Mouse (Mus musculus) hindbrain, embryonic 15.5 days (tissue): ENCODE measurements around the gene Sept1. TPM values are rescaled to one million over a fixed set of nuclear protein-coding genes. Genes with fewer than 3 reads are reported as not detected.

ENCODE experiments used
- ATAC-seq: fragments of 200-750 bp; cut with Nextera tagmentation; 2 replicates; pipeline ENCODE4 v1.8.0; 2017; ENCODE audit warnings: low read depth, moderate number of reproducible peaks, moderate TSS enrichment; ENCODE audit not compliant: low FRiP score
- H3K27ac ChIP-seq: fragments of 300-500 bp; sonication (generic); replicated peaks from 2 replicates; pipeline ENCODE4 v1.5.1; 2015; ENCODE audit warnings: mild to moderate bottlenecking, inconsistent platforms
- H3K27me3 ChIP-seq: fragments of 300-500 bp; sonication (generic); 2 replicates; pipeline ENCODE4 v1.6.1; 2015; ENCODE audit warnings: control low read depth, inconsistent platforms
- H3K36me3 ChIP-seq: fragments of 300-500 bp; sonication (generic); 2 replicates; pipeline ENCODE4 v1.6.1; 2015; ENCODE audit warnings: control low read depth, inconsistent platforms
- H3K4me1 ChIP-seq: fragments of 300-500 bp; sonication (generic); replicated peaks from 2 replicates; pipeline ENCODE4 v1.6.1; 2015; ENCODE audit warnings: control low read depth, inconsistent platforms
- H3K4me2 ChIP-seq: fragments of 300-500 bp; sonication (generic); 2 replicates; pipeline ENCODE4 v1.6.1; 2015; ENCODE audit warnings: moderate library complexity, mild to moderate bottlenecking, inconsistent platforms
- H3K4me3 ChIP-seq: fragments of 300-500 bp; sonication (generic); 2 replicates; pipeline ENCODE4 v1.5.1; 2015; ENCODE audit warnings: mild to moderate bottlenecking, inconsistent platforms
- H3K9ac ChIP-seq: fragments of 300-500 bp; sonication (generic); 2 replicates; pipeline ENCODE4 v1.6.1; 2015; ENCODE audit warnings: inconsistent platforms
- H3K9me3 ChIP-seq: fragments of 300-500 bp; sonication (generic); 2 replicates; pipeline ENCODE4 v1.6.1; 2016; ENCODE audit warnings: control low read depth, inconsistent platforms
- WGBS: fragments of 180-500 bp; shearing (Covaris S2); methylation state at CpG from one replicate; pipeline ENCODE4 v1.1.7; 2015; 5-methylcytosine and 5-hydroxymethylcytosine counted together
- polyA plus RNA-seq: library from polyadenylated mRNA; unstranded; fragments of >200 nt; fragmentation: Nextera tagmentation; extraction: Ambion mirVana; gene quantifications from 2 replicates; pipeline ENCODE4 v1.2.1, GENCODE M21; 2015

Sept1 gene
- polyA plus RNA-seq, 1 experiment from 2014 or later, result 19.3 TPM

DNA sequence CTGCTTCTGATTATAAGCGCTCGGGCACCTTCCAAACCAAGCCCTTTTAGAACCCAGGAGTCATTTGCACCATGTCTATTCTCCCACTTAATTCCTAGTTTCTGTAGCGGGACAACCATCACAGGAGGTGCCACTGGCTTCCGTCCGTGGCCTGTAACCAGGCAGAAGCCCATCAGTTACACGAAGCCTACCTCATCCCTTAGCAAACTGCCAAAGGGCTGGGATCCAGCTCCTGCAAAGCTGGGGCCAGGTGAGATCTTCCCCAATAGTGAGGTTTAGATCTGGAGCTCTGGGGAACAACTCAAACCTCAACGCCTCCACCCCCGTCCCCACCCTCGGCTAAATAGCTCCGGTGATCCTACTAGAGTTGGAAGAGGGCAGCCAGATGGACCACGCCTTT, 36.4 kb downstream of the Sept1 start:
- peak overlapping the region; percentile 88 for H3K4me2 ChIP-seq
- peak overlapping the region; percentile 88 for H3K27ac ChIP-seq
- no peak for ATAC-seq
- no peaks in the 10 kb centered on the region for H3K9me3 ChIP-seq
- WGBS, result 57% methylated on average over 11 of the region's 11 CpGs
- H3K36me3 ChIP-seq, result peaks cover 71% of the 10 kb centered on the region
- H3K4me1 ChIP-seq, result peaks cover 32% of the 10 kb centered on the region
- no peaks in the 10 kb centered on the region for H3K27me3 ChIP-seq
- peak overlapping the region; percentile 66 for H3K9ac ChIP-seq
- H3K4me3 ChIP-seq, result peak overlapping the region; percentile 80

DNA sequence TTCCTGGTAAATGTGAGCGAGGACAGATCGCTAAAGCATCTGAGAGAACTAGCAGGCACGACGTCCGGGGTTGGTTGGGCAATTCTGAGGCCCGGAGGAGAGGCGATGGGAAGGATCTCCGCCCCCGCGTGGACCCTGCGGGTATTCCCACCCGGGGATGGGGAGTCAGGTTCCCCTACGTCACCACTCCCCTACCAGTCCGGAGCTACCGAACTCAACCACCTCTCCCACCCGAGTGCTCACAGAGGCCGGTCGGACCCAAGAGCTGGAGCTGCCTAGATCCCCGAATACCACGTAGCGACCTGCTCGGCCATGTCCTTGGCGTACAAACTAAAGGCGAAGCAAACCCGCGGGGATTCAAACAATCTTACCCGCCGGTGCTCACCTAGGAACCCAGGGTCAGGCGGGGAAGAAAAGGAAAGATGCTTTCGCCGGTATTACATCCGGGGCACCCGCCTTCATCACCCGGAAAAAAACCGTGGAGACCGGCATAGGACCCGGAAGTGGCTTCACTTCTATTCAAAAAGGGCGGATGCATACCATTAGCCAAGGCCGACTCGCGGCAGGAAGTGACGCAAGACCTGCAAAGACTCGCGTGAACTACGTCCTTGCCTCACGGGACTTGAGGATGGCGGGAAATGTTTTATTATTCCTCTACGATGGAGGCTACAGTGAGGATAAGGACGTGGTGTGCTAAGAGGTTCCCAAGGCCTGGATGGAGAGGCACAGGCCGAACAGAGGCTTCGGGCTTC, 37.2 kb downstream of the Sept1 start, which contains the start of gene Cd2bp2:
Cd2bp2 (minus strand) TSS at position 507 of the 752 bp plus-strand sequence.
- H3K36me3 ChIP-seq, result peaks cover 68% of the 10 kb centered on the region
- H3K4me2 ChIP-seq, result peak within 1 kb of the TSS; percentile 88
- no peaks in the 10 kb centered on the region for H3K9me3 ChIP-seq
- H3K4me3 ChIP-seq, result peak within 1 kb of the TSS; percentile 80
- H3K27ac ChIP-seq, result peak within 1 kb of the TSS; percentile 89
- peaks cover 32% of the 10 kb centered on the region for H3K4me1 ChIP-seq
- under 1% methylated on average over 51 of the region's 51 CpGs for WGBS
- H3K9ac ChIP-seq, result peak within 1 kb of the TSS; percentile 73
- ATAC-seq, result peak; percentile 98
- no peaks in the 10 kb centered on the region for H3K27me3 ChIP-seq

DNA sequence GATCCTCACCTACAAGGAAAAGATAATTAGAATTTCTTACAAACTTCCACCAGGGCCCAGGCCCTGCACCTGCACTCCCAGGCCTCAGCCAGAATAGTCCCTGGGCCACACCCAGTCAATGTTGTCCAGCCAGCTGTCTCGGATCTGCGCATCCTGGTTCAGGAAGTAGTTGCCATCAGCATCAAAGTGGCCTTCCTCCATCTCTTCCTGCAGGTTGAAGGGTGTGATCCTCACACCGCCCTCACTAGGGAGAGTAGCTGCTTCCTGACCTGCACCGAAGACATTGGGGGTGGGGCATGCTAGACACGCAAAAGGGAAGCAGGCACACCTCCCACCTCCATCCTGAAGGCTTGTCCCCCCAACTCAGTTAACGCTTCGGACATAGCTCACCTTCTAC, 38.3 kb downstream of the Sept1 start:
- Histone ChIP-seq H3K4me1 (peaks cover 32% of the 10 kb centered on the region), H3K4me2 (peak overlapping the region; percentile 88), H3K9ac (peak overlapping the region; percentile 73), H3K9me3 (no peaks in the 10 kb centered on the region), H3K27me3 (no peaks in the 10 kb centered on the region), H3K27ac (0 out of 2 replicates have a peak overlapping the region, but pooled peaks have one; percentile 89), H3K4me3 (peak overlapping the region; percentile 80), H3K36me3 (peaks cover 58% of the 10 kb centered on the region)
- WGBS, result 84% methylated on average over 7 of the region's 7 CpGs
- no peak for ATAC-seq

DNA sequence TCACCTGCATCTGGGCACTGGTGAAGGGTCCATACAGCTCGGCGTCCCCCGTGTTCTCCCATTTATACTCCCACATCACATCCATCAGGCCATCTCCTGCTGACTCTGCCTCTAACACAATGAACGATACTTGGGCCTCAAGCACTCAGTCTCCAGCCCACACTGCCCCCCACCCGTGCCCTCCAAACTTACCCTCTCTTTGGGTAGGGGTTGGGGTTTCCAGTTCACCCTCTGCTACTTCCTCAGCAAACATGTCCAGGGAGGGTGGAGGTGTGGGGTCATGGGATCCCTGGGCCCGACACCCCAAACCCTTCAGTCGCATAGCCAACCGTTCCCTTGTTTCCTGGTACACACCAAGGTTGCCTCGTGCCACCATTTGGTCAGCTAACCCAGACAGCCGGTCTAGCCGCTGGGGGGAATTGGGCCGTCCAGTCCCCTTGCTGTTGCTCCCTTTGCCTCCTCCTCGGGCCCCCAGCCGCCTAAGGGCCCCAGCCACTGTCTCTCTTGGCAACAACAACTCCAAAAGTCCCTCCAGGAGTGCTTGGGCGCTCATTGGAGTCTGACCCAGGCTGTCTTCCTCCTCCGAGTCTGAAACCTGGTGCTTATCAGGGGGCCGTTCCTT, 38.8 kb downstream of the Sept1 start:
- Histone ChIP-seq H3K4me2 (peak overlapping the region; percentile 88), H3K4me3 (peak overlapping the region; percentile 80; the same call in 1 of the 2 replicates), H3K4me1 (peaks cover 32% of the 10 kb centered on the region), H3K27me3 (no peaks in the 10 kb centered on the region), H3K27ac (no peak overlapping the region), H3K36me3 (peaks cover 53% of the 10 kb centered on the region), H3K9me3 (no peaks in the 10 kb centered on the region), H3K9ac (0 out of 2 replicates have a peak overlapping the region, but pooled peaks have one; percentile 73)
- ATAC-seq, result no peak
- WGBS, result 94% methylated on average over 17 of the region's 17 CpGs

DNA sequence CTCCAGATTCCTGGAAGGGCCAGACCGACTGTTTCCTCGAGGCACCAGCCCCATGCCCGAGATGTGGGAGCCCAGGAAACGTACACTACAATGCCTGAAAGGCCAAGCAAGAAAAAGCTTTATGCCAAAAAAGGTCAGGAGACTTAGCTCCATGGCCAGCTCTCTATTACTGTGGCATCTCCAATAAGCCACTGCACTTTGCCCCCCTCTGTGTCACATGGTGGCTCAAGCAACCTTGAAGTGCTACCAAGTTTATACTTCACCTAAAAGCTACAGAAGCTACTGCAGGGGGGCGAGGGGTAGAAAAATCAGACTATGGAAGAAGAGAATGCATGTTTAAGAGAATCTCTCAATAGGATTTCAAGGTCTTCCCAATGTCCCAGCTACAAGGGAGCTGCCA, 39.9 kb downstream of the Sept1 start:
- H3K4me3 ChIP-seq, result no peak overlapping the region
- peaks cover 41% of the 10 kb centered on the region for H3K36me3 ChIP-seq
- no peak for ATAC-seq
- no peak overlapping the region for H3K9ac ChIP-seq
- H3K4me2 ChIP-seq, result no peak overlapping the region
- H3K27me3 ChIP-seq, result no peaks in the 10 kb centered on the region
- H3K4me1 ChIP-seq, result peaks cover 32% of the 10 kb centered on the region
- no peak overlapping the region for H3K27ac ChIP-seq
- H3K9me3 ChIP-seq, result no peaks in the 10 kb centered on the region
- WGBS, result 96% methylated on average over 5 of the region's 5 CpGs

DNA sequence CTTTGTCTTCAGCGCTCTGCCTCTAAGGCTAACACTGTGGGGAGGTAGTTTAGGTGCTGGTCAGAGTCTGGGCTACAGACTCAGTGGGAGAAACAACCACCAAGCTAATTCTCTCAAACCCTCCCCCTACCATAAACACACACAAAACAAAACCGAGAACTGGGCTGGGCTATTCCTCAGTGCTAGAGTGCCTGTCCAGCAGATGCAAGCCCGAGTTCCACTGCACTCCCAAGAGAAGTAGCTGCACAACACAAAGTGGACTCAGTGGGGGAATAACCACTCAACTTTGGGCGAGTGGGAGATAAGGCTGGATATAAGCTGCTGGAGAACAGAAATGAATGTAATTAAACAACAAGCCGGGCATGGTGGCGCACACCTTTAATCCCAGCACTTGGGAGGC, 42.3 kb downstream of the Sept1 start:
- WGBS, result 85% methylated on average over 6 of the region's 6 CpGs

DNA sequence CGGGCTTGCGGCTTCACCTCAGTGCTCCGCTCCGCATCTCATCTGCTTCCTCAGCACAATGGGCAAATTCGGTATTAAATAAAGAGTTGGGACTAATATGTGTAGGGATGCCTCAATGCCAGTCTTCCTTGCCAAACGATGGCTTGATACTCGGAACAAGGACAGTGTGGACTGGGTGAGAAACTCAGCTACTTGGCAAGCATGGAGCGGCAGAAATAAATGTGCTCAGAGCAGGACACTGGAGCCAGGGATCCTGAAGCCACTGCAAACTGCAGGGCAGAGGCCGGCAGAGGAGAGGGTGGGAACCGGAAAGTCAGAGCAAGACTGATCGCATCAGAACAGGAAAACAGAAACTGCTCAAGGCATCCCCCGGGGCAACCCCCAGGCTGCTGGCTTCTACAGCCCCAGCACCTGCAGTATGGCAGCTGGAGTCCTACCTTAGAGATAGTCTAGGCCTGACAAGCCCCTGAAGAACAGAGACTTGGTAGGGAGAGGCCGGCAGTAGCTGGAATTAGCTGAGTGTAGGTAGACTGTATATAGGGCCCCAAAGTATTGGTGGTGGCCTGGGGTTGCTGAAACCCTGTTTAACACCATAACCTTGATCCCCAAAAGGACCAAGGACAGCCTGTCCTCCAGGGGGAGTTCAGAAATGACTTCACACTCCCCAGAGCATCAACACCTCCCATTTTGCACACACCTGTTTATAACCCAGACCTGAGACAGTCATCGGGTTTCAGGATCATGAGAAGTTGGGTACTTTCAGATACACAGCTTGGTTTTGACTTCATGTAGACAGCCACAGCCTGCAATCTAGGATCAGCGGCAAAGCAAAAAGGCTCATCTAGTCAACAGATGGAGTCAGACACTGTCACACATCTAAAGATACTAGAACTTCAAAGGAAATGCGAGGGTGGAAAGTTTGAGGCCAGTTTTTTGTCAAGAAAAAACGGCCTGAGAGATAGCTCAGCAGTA, 44.3 kb downstream of the Sept1 start:
- Histone ChIP-seq H3K4me1 (peaks cover 5% of the 10 kb centered on the region; the same call in 1 of the 2 replicates), H3K4me2 (no peak overlapping the region), H3K36me3 (peaks cover 24% of the 10 kb centered on the region), H3K9me3 (no peaks in the 10 kb centered on the region), H3K27me3 (no peaks in the 10 kb centered on the region), H3K4me3 (no peak overlapping the region), H3K9ac (no peak overlapping the region), H3K27ac (no peak overlapping the region)
- WGBS, result 90% methylated on average over 17 of the region's 17 CpGs
- no peak for ATAC-seq

More for the DNA sequence above, 42.3 kb downstream of the Sept1 start:
- no peaks in the 10 kb centered on the region for H3K27me3 ChIP-seq
- no peak overlapping the region for H3K27ac ChIP-seq
- no peak overlapping the region for H3K9ac ChIP-seq
- no peak overlapping the region for H3K4me2 ChIP-seq
- peaks cover 31% of the 10 kb centered on the region for H3K36me3 ChIP-seq
- ATAC-seq, result no peak
- H3K4me1 ChIP-seq, result peaks cover 23% of the 10 kb centered on the region
- H3K4me3 ChIP-seq, result no peak overlapping the region
- no peaks in the 10 kb centered on the region for H3K9me3 ChIP-seq

DNA sequence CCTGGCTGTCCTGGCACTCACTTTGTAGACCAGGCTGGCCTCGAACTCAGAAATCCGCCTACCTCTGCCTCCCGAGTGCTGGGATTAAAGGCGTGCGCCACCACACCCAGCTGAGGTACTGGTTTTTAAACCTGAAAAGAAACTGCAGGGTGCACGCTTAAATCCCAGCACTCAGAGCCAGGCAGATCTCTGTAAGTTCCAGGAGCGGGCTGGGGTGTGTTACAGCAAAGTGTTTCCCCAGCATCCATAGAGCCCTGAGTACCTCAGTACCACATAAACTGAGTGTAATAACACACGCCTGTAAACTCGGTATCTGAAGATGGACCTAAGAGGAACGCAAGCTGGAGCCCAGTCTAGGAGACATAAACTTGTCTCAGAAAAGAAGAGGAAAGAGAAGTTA, 45.6 kb downstream of the Sept1 start:
- WGBS, result 74% methylated on average over 10 of the region's 10 CpGs
- no peak for ATAC-seq
- no peak overlapping the region for H3K27ac ChIP-seq

DNA sequence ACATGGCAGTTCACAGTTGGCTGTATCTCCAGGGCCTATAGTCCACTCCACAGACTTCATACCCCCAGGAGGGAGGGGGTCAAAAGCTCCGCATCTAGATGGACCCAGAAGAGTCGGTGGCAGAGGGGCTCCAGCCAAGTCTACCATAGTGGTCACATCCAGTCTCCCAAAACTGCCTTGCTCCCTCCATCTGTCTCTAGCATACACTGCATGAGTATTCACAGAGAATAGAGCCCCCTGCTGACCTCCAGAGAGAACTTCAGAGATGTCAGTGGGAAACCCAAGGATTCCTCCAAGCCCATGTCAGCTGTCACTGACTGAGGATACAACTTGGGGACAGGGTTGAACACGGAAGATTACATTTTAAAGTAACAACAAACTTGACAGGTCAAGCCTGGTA, 47.3 kb downstream of the Sept1 start:
- no peaks in the 10 kb centered on the region for H3K4me1 ChIP-seq
- no peak overlapping the region for H3K27ac ChIP-seq
- no peak for ATAC-seq
- H3K36me3 ChIP-seq, result no peaks in the 10 kb centered on the region
- no peaks in the 10 kb centered on the region for H3K9me3 ChIP-seq
- 74% methylated on average over 3 of the region's 3 CpGs for WGBS
- H3K27me3 ChIP-seq, result no peaks in the 10 kb centered on the region
- H3K4me2 ChIP-seq, result no peak overlapping the region
- no peak overlapping the region for H3K4me3 ChIP-seq
- no peak overlapping the region for H3K9ac ChIP-seq

More for the DNA sequence above, 45.6 kb downstream of the Sept1 start:
- H3K9ac ChIP-seq, result no peak overlapping the region
- no peaks in the 10 kb centered on the region for H3K9me3 ChIP-seq
- H3K4me3 ChIP-seq, result no peak overlapping the region
- no peaks in the 10 kb centered on the region for H3K4me1 ChIP-seq
- H3K36me3 ChIP-seq, result peaks cover 12% of the 10 kb centered on the region
- H3K27me3 ChIP-seq, result no peaks in the 10 kb centered on the region
- no peak overlapping the region for H3K4me2 ChIP-seq

DNA sequence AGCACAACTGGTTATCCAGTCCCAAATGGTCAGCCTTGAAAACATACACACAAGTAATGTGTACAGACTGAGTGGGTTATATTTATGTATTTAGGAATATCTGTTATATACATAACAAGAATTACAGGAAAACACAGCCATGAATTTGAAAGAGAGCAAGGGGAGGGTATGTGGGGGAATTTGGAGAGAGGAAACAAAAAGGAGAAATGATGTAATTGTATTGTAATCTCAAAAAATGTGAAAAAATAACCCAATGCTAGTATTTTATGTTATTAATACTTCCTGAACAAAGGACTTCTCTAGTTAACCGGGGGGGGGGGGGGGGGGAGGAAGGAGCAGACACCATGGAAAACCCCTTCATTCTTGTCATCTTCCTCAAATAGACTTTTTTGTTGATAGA, 48.2 kb downstream of the Sept1 start:
- no peak overlapping the region for H3K9ac ChIP-seq
- H3K4me2 ChIP-seq, result no peak overlapping the region
- no peaks in the 10 kb centered on the region for H3K9me3 ChIP-seq
- no peak overlapping the region for H3K4me3 ChIP-seq
- no peaks in the 10 kb centered on the region for H3K4me1 ChIP-seq
- ATAC-seq, result no peak
- WGBS, result 60% methylated on average over 1 of the region's 1 CpGs
- no peaks in the 10 kb centered on the region for H3K27me3 ChIP-seq
- H3K36me3 ChIP-seq, result no peaks in the 10 kb centered on the region
- H3K27ac ChIP-seq, result no peak overlapping the region

DNA sequence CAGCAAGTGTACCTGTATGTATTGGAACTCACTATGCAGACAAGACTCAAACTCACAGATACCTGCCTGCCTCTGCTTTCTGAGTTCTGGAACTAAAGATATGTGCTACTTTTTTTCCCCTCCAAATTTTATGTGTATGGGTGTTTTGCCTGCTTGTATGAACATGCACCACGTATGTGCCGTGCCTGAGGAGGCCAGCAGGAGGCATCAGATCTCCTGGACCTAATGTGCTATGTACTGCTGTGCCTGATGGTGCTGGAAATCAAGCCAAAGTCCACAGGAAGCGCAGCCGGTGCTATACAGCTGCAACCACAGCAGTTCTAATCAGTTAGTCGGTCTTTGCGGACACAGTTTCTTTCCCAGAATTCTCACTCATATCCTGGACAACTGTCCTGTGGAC, 49.1 kb downstream of the Sept1 start:
- 74% methylated on average over 6 of the region's 6 CpGs for WGBS
- no peaks in the 10 kb centered on the region for H3K4me1 ChIP-seq
- H3K9me3 ChIP-seq, result no peaks in the 10 kb centered on the region
- H3K4me2 ChIP-seq, result no peak overlapping the region
- no peak overlapping the region for H3K27ac ChIP-seq
- H3K36me3 ChIP-seq, result no peaks in the 10 kb centered on the region
- no peak for ATAC-seq
- no peak overlapping the region for H3K9ac ChIP-seq
- H3K27me3 ChIP-seq, result no peaks in the 10 kb centered on the region
- no peak overlapping the region for H3K4me3 ChIP-seq
